Mouse (Mus musculus) adipose tissue, adult 10 weeks (tissue): Measurements from ENCODE around the gene Ccdc150. TPM values are rescaled to one million over a fixed set of nuclear protein-coding genes. Genes with fewer than 3 reads are reported as not detected.

Experiments
- polyA plus RNA-seq: library from polyadenylated mRNA; stranded (reverse); fragments of 350-450 nt; fragmentation: Illumina TruSeq; extraction: RNeasy Lipid Tissue Mini Kit (QIAGEN cat#74804); gene quantifications from one replicate; pipeline ENCODE4 v1.2.3, GENCODE M21; 2014; ENCODE audit warnings: low read depth, low replicate concordance

Gene Ccdc150
- 2.0 TPM for polyA plus RNA-seq

GRCm38 (mm10) chr1:54250158-54250866, at the start of gene Ccdc150:
Ccdc150 (plus strand) TSS chr1:54250683.

Other genes starting within 250 kb of the Ccdc150 start
- 1.8 TPM for gene Hecw2, start 55.5 kb upstream of the Ccdc150 start, polyA plus RNA-seq
- gene Gtf3c3, start 188.3 kb downstream of the Ccdc150 start, polyA plus RNA-seq = 12.2 TPM